Mouse (Mus musculus) naive thymus-derived CD4-positive, alpha-beta T cell, adult 5 months (primary cell): ENCODE measurements around the gene Sigmar1. TPM values are rescaled to one million over a fixed set of nuclear protein-coding genes. Genes with fewer than 3 reads are reported as not detected.

Experiments used
- polyA plus RNA-seq: library from polyadenylated mRNA; unstranded; fragments of 100-300 nt; shearing (Covaris generic); gene quantifications from one replicate; pipeline ENCODE4 v1.2.1, GENCODE M21; 2017

Gene Sigmar1
- polyA plus RNA-seq = 36.4 TPM

DNA sequence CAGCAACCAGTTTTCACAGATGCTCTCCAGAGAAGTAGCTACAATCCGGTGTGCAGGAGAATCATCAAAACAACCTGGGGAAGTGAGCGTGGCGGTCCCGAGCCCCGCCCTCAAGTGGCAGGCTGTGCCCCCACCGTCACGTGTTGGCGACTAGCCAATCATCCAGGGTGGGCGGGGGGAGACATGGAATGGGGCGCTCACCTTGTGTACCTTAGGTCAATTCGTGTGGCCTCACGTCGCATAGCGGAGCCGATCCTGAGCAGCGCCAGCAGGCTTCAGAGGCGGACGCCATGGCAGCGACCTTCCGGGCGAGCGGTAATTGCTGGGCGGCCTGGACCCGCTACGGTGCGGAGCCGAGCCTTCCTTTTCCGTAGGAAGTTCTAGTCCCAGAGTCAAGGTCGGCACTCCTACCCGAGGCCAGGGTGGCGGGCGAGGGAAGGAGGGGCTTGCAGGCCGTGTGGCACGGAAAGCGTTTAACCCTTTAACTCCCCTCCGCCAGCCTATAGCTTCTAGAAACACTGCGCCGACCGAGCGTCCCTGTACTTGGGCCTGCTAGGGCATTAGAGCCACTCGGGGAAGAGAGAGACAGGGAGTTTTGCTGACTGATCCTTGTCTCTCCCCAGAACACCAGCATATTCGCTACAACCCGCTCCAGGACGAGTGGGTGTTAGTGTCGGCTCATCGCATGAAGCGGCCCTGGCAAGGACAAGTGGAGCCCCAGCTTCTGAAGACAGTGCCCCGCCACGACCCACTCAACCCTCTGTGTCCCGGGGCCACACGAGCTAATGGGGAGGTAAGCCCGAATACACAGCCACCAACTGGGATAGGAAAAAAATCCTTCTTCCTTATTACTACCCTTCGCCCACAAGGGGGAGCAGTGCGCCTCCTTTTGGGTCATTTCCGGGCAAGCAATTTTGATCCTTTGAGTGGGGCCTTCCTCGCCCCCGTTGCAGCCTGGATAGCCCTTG, at the start of gene Sigmar1:
Sigmar1 (minus strand) TSS at position 820 of the 968 bp plus-strand sequence.

DNA sequence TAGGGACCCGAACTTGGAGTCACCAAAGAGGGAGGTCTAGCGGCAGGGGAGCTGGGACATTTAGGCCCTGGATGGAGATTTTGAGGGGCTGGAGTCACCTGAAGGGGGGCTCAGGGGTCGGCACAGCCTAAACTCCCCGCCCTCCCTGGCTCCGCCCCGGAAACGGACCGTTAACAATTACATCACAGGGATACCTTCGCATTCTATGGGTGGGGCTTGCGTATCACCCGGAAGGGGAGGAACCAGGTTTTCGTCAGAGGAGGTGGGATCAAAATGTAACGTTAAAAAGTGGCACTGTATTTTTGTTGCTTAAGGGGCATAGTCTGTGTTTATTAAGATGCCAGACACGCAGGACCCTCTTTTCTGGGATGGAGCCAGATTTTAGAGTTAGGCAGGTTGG, 18.0 kb upstream of the Sigmar1 start, which contains the start of gene Ccl27a:
Ccl27a (minus strand) TSS at position 246 of the 400 bp plus-strand sequence.

DNA sequence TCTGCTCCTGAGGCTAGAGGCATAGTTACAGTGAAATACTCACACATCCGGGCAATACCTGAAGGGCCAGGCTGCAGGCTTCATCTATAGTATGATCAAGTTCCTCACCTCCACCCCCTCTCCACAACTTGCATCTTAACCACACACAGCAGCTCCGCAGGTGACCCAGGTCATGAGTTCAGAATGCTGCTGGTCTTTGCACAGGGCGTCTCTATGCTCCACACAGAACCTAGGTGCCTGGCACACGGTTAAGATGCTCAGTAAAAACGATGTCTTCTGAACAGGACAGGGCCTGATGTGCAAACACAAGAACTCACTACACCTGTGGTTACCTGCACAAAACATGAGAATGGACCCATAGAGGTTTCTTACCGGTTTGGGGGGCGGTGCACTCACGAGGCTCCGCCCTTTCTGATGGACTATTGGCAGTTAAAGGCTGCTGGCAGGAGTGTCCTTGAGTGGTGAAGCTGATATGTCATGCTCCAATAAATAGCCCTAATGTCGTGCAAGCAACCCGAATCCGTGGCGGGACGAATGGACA, 1.1 kb downstream of the Sigmar1 start, which contains the start of gene Galt:
Galt (plus strand) TSS at position 432 of the 541 bp plus-strand sequence.

DNA sequence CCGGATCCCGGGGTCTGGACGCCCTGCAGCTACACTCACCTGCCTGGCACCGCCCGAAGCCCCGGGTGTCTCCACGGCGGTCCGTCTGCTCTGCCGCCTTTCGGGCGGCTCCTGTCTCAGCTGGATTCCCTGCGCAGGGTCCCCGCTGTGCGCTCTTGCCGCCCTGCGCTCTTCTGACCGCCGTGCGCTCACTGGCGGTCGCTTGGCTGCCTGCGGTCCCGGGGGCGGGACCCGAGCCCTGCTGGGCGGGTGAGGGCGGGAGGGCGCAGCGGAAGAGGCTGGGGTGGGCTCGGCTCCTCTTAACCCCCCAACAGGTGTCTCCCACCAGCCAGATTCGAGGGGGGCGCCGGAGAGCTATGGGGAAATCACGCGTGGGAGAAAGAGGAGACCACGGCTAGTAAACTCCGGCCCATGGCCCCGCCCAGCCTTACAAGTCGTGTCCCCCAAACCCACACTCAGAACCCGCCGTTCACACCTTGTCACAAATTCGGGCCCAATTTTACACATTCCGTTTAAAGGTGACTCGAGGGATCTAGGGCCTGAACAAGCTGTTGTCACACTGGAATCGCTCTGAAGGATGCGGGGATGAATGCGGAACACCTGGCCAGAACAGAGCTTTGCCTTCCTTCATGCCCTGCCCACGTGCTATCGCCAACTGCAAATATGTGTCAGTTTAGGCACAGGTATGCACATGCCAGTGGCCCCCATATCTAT, 24.7 kb downstream of the Sigmar1 start, which contains the start of gene Arid3c:
Arid3c (minus strand) TSS at position 91 of the 714 bp plus-strand sequence.

DNA sequence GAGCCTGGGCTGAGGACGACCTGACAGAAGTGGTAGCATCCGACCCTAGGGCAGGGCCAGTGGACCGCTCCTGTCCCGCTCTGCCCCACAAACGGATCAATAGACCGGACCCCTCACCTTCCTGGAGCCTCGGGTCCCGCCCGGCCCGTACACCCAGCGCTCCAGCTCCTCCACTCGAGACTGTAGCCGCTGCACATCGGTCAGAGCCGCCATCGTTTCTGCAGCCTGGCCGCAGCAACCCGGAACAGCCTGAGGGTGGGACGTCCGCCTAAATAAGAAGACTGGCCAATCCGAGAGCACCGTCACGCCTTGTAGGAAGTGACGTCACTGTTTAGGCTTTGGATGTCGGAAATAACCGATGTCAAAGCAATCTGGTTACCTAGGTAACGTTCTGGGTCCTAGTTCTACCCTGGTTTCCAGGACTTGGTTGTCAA, 33.0 kb downstream of the Sigmar1 start, which contains the start of gene Dctn3:
Dctn3 (minus strand) TSS at position 253 of the 434 bp plus-strand sequence.

DNA sequence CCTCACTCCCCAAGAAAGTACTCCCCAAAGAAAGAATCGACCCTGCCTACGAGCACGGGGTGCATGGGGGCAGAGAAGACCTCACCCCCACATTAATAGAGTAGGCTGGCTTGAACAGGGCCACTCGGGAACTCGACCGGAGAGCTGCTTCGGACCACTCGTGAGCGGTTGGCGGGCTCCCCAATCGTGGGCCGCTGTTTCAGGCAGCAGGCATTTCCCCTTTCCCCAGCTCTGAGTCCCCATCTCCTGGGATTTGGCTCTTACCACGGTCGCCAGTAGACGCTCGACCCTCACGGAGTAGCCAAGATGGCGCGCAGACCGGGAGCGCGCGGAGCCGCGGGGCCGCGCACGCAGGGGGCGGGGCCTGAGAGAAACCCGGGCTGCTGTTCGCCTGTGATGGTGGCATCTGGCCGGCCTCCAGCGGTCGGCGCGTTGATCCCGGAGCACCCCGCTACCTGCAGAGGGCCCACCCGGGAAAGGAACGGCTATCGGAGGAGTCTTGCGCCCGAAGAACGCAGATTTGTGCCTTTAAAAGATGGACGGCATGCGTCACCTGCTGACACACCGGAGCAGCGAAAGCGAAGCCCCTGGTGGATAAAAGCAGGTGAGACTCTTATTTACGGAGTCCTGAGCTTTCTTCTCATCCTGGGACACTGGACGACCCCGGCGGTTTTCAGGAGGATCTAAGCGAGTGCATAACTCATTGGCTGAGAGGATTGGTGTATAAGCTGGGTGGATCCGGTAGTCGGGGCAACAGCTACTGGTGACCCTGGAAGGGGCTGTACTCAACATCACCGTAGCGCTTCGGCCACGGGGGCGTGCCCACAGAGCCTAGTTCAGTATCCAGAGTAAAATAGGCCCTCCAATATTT, 42.5 kb downstream of the Sigmar1 start, which contains the start of gene Rpp25l:
Rpp25l (minus strand) TSS at position 338 of the 871 bp plus-strand sequence.

DNA sequence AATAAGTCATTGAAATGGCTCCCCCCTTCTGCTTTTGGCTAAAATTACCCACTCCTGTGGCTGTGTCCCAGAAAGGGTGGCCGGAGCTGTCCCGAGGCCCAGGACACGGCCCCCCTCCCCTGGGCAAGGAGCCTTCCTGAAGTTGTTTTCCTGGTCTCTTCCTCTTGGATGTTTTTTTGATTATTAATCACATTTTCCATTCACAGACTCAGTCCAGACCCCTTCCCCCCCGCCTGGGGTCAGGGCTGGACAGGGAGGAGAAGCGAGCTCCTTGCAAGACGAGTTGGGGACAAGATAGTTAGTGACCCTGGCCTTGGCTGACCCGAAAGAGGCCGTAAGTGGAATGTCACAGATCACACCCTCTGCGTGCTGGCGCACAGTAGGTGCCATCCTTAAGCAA, 56.2 kb downstream of the Sigmar1 start, which contains the start of gene Il11ra1:
Il11ra1 (plus strand) TSS at position 207 of the 400 bp plus-strand sequence.

DNA sequence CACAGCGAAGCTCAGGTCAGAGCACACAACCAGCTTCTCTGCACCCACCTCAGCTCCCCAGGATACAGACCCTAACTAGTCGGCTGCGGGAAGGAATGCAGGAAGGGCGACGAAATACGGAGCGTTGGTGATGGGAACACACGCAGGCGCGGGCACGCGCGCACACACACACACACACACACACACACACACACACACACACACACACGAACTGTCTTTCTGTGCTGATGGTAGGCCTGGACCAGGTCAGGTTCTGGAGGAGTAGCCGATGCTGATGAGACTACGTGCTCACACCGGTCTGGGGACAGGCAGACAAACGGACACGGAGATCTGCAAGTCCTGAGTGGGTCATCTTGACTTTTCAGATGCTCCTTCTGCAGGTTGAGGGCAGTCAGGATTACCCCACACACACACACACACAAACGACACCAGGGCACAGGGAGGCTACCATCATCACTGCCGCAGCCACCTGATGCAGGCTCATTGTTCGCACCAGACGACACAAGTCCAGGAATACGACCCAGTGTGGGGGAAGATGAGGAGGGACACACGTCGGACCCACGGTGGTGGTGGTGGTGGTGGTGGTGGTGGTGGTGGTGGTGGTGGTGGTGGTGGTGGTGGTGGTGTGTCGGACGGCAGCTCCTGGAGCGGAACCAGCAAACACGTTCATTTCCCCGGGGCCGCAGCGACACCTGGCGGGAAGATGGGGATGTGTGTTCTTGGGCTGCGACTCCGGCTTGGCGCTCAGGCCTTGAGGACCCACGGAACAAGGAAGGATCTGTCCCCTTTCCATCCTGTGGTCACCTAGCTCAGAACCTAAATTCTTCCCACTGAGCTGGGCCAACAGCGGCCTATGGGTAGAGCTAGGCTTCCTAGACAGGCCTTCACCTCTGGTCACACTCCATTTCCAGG, 58.8 kb downstream of the Sigmar1 start, which contains the start of gene Cntfr:
Cntfr (minus strand) TSS at position 160 of the 912 bp plus-strand sequence.

Other genes starting within 250 kb of the Sigmar1 start
- gene 1110017D15Rik, start 238.8 kb downstream of the Sigmar1 start, polyA plus RNA-seq = not detected
- 3.3 TPM for gene Fam219a, start 186.6 kb downstream of the Sigmar1 start, polyA plus RNA-seq
- gene Dnaic1, start 186.4 kb downstream of the Sigmar1 start, polyA plus RNA-seq = not detected
- gene Enho, start 115.8 kb downstream of the Sigmar1 start, polyA plus RNA-seq = not detected
- gene Cntfr, start 59.1 kb downstream of the Sigmar1 start, polyA plus RNA-seq = not detected
- gene Il11ra1, start 56.2 kb downstream of the Sigmar1 start, polyA plus RNA-seq = 8.1 TPM
- 31.1 TPM for gene Rpp25l, start 42.6 kb downstream of the Sigmar1 start, polyA plus RNA-seq
- 82.7 TPM for gene Dctn3, start 33.0 kb downstream of the Sigmar1 start, polyA plus RNA-seq
- not detected for gene Arid3c, start 25.0 kb downstream of the Sigmar1 start, polyA plus RNA-seq
- 89.3 TPM for gene Galt, start 929 bp downstream of the Sigmar1 start, polyA plus RNA-seq
- gene Ccl27a, start 18.1 kb upstream of the Sigmar1 start, polyA plus RNA-seq = 4.7 TPM
- not detected for gene Gm21541, start 147.5 kb upstream of the Sigmar1 start, polyA plus RNA-seq
- 3.6 TPM for gene Gm20878, start 185.4 kb upstream of the Sigmar1 start, polyA plus RNA-seq
- 0.12 TPM for gene Fam205a4, start 209.9 kb upstream of the Sigmar1 start, polyA plus RNA-seq